Mouse (Mus musculus) CH12F3 (cell line): ENCODE measurements around the gene Pip5k1b.

Experiments used
- in situ Hi-C: fragments of 300-500 bp; cut with MboI; formaldehyde crosslinking; loops from 2 replicates; pipeline ENCODE4 v1.14.3; 2020; ENCODE audit warnings: low sequenced_read_pairs

The Pip5k1b gene

GRCm38 (mm10) chr19:24476929-24477882, 78.5 kb downstream of the Pip5k1b start, which contains the start of gene Fam122a:
Gene Fam122a (minus strand): TSS chr19:24477356.
- in situ Hi-C loops: no loop called here

DNA sequence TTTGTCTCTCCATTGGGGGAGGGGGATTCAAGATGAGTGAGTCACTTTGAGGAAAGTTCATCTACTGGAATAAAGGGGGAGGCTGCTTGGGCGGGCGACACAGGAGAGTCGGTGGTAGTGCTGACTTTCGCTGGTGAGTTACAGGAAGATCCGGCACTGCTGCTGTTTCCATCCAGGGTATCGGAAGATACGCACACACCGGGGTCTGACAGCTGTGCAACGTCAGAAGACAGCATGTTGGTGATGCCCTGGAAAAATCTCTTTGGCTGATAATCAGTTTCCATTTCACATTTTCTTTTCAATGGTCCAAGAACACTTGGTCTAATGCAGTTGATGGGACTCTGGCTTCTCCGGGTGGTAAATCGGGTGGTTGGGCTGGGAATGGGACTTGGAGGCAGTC, 79.2 kb downstream of the Pip5k1b start:
- in situ Hi-C loops: no loop called here

DNA sequence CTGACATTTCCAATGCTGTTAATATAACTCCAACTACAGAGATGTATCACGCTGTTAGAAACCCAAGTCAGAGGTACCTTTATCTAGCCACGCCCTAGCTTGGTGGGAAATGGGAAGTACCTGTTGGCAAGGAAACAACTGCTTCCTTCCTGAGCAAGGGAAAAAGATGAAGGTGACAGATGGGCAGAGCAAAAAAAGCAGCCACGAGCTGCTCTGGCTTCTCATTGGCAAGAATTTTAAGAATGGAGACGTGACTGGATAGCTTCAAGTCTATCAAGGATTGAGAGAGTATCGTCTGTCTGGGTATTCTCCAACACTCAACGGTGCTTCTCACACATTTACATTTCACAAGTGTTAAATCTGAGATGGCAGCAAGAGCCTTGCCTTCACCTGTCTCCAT, 80.4 kb downstream of the Pip5k1b start:
- in situ Hi-C loops: no loop called here

DNA sequence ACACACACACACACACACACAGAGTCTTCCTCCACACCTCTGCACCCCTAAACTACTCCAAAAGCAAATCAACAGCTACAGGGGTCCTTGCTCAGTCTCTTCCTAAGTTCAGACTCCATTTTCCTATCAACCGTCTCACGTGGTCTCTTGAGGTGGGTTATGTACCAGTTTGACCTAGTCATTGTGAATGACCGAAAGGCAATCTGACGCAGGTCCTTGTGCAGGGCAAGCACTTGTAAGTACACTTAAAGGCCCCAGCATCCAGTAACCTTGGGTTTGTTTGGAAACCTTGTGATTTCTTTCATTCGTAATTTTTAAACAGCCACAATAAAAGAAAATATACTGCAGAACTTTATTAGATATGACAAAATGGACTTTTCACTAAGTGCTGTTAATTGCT, 83.2 kb downstream of the Pip5k1b start:
- in situ Hi-C loops: no loop called here

DNA sequence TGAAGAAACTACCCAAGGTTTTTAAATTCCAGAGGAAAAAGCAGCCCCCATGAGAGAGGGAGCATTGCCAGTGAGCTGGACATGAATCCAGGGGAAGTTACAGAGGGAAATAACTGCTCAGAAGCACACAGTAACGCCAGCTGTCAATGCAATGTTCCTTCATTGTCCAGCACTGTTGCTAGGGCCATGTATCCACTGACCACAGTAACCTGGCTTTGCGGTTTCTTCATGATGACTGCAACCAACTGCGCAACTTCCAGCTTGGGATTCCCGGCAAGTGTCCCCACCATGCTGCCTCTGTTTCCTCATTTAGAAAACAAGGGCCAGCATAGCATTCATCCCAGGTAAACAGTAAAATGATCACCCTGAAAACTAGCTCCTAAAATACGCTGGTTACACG, 84.1 kb downstream of the Pip5k1b start:
- in situ Hi-C loops: no loop called here

DNA sequence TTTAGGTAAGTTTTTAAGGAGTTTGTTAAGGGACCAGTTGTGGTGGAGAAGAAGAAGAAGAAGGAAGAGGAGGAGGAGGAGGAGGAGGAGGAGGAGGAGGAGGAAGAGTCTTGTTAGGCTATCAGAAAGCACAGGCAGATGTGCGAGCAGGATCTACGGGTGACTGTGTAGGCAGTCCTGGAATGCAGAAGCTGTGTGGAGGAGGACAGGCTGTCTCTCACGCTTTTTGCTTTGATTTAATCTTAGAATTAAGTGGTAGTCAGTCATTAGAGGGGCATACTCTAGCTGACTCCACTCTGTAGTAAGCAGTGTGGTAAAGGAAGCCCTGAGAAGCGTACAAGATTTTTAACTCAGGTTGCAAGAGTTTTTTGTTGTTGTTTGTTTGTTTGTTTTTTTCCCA, 86.5 kb downstream of the Pip5k1b start:
- in situ Hi-C loops: no loop called here

- in situ Hi-C loops: no loop called here
These were observed 87.1 kb downstream of the Pip5k1b start for GRCm38 (mm10) chr19:24468616-24469015.

DNA sequence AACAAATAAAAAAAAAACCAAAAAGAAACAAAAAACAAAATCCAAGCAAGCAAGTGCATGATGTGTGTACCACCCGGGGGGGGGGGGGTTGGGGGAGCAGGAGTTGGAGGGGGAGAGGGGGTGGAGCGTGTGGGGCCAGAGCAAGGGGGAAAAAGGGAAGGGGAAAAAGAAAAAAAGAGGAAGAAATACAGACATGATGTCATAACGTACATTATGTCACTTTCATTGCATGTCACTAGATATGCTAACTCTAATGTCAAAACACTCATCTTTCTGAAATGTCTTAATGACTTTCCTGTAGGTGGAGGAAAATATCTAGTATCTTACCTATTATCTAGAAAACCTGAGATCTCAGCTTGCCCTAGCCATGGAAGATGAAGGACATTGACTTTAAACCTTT, 92.7 kb downstream of the Pip5k1b start:
- in situ Hi-C loops: no loop called here

- in situ Hi-C loops: no loop called here
These were observed 99.0 kb downstream of the Pip5k1b start for GRCm38 (mm10) chr19:24456591-24457231.

GRCm38 (mm10) chr19:24455249-24455960, 100.3 kb downstream of the Pip5k1b start:
- in situ Hi-C loops: no loop called here

GRCm38 (mm10) chr19:24454451-24454850, 101.2 kb downstream of the Pip5k1b start:
- in situ Hi-C loops: no loop called here

GRCm38 (mm10) chr19:24453379-24453778, 102.3 kb downstream of the Pip5k1b start:
- in situ Hi-C loops: no loop called here

DNA sequence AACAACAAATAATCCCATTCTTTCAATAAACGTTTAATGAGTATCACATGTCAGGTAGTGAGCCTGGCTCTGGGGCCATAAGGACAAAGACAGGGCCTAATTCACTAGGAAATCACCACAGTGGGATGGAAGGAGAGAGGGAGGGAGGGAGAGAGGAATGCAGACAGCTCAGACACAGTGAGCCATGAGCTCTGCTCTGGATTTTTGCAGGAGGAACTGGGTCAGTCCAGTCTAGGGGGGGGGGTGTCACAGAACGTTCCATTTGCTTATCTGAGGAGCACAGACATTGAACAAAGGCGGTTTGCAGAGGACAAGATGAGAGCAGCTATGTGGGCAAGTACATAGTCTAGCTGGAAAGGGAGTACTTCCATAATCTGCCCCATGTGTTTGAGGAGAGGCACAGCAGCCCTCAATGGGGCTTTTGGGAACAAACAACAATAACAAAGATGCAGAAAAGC, 103.2 kb downstream of the Pip5k1b start:
- in situ Hi-C loops: no loop called here

GRCm38 (mm10) chr19:24451626-24452025, 104.0 kb downstream of the Pip5k1b start:
- in situ Hi-C loops: no loop called here

- in situ Hi-C loops: no loop called here
These were observed 104.9 kb downstream of the Pip5k1b start for GRCm38 (mm10) chr19:24450740-24451139.

DNA sequence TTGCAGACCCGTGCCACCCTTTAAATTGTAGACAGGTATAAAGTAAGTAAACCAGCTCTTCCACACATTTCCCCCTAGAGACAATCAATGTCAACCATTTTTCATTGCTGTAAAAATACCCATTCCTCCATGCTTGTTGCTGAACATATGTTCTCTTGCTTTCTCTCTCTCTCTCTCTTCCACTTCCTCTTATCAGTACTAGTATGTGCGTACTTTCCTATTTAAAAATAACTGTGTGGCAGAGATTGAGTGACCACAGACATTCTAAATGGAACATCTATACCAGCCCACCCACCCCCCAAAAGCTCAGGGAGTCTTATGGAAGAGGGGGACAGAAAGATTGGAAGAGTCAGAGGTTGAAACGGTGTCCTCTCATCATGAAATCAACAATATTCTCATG, 111.3 kb downstream of the Pip5k1b start:
- in situ Hi-C loops: no loop called here

- in situ Hi-C loops: no loop called here
These were observed 116.0 kb downstream of the Pip5k1b start for GRCm38 (mm10) chr19:24439715-24440114.

DNA sequence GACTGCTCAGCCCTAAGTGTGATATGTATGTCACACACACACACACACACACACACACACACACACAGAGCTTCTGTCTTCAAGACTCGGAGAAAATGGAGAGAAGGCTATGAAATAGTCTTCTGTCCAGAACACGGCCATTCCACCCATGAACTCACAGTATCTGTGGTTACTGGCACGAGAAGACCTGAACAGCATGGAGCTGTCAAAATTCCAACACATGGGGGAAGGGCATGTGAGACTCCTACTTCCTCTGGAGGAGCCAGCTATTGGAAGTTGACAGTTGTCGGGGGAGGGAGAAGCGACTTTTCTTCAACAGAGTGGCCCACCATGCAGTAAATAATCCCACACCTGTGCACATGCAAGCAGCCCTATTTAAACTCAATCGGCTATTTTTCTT, 121.4 kb downstream of the Pip5k1b start:
- in situ Hi-C loops: no loop called here

DNA sequence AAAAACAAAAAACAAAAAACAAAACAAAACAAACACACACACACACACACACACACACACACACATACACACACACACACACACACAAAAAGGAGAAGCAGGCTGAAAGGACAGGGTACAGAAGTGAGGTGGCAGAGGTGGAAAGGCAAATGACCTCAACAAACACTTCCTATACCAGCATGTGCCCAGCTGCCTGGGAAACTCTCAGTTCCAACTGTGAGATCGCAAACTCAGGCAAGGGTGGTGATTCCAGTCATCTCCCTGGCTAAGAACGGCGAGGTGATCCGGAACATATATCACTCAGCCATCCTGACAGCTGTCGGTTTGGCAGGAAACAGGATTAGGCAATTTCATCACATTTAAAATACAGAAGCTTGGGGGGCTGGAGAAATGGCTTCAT, 123.2 kb downstream of the Pip5k1b start:
- in situ Hi-C loops: no loop called here

- in situ Hi-C loops: no loop called here
These were observed 124.3 kb downstream of the Pip5k1b start for GRCm38 (mm10) chr19:24431381-24431780.

DNA sequence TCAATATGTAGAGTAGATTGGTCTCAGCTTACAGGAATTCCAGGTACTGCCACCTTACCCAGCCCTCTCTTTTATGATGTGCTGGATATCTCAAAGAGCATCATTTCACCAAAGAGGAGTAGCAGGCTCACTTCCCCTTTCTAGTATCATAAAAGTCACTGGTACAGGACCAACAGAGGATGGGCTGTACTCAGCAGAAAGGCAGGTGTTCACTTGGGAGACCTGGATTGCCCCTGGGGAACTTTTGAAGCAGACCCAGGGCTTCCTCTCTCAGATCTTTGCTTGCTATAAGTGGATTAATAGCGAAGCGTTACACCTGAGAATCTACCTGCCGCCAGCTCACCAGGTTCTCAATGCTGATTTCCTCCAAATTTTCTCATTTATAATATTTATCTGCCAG, 127.7 kb downstream of the Pip5k1b start:
- in situ Hi-C loops: loop anchor here (10.0 kb wide), 1 partner anchor 123 kb away; no protein-coding TSS in a partner anchor
